Mouse (Mus musculus) E14TG2a.4 (cell line): ENCODE measurements around the gene Hist2h4.

Experiments
- CTCF ChIP-seq: conservative IDR thresholded peaks from 2 replicates; pipeline ENCODE4 v1.5.1; 2014; ENCODE audit warnings: low read length
- NANOG ChIP-seq: IDR thresholded peaks from 2 replicates; pipeline ENCODE4 v1.6.1; 2014; ENCODE audit warnings: borderline replicate concordance, low read length, mixed read lengths
- POU5F1 ChIP-seq: IDR thresholded peaks from 2 replicates; pipeline ENCODE4 v1.6.1; 2014; ENCODE audit warnings: low read length, borderline replicate concordance

DNA sequence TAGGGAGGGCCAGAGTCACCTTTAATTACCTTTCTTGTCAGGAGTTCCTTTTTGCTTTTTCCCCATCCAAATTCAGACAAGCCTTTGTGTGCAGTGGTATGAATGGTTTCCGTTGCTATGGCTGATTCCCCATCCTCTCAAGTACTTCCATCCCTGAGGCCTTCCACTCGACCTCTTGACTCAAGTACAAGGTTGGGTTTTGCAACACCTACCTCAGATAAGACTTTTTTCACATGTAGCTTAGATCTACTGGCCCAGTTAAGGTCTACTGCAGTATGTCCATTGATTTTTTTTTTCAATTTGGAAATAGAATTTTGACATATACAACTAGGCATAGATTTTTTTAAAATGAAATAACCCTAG, 31.4 kb downstream of the Hist2h4 start:
- no peak for TF ChIP-seq CTCF
- no peak for TF ChIP-seq POU5F1
- no peak for TF ChIP-seq NANOG
